Mouse (Mus musculus): ENCODE measurements around the gene Mbd3.

DNA sequence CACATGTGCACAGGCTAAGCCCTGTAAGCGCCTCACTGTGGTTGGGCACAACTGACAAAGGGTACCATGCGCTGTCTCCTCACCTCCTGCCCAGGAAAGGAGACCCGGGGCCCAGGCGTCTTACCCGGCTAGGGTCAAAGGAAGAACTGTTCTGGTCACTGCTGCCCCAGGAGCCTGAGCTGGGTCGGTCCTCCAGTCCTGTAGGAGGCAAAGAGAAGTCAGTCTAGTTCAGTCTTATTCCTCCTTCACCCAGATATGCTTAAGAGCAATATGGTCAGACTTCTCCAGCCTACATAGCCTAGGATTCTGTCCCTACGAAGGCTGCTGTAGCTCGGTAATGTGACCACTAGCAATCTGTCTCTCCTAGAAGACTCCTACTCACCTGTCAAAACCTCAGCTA, 21.9 kb upstream of the Mbd3 start:
- TF ChIP-seq POLR2A (IDR thresholded peaks at IDR 0.05; ENCODE audit: borderline replicate concordance, extremely low read depth, low read depth, low read length) (no peak), CTCF (IDR thresholded peaks at IDR 0.05; ENCODE audit: insufficient read depth, low read length) (no peak)

All from lung, adult 2 months (tissue).